Mouse (Mus musculus) skeletal muscle tissue, adult 2 months (tissue): ENCODE data around the gene Wwc2.

ENCODE experiments used
- DNase-seq: peaks from one replicate; pipeline ENCODE4 v3.0.0-alpha.2; 2012; ENCODE audit warnings: low read depth, low spot score

Wwc2 gene

DNA sequence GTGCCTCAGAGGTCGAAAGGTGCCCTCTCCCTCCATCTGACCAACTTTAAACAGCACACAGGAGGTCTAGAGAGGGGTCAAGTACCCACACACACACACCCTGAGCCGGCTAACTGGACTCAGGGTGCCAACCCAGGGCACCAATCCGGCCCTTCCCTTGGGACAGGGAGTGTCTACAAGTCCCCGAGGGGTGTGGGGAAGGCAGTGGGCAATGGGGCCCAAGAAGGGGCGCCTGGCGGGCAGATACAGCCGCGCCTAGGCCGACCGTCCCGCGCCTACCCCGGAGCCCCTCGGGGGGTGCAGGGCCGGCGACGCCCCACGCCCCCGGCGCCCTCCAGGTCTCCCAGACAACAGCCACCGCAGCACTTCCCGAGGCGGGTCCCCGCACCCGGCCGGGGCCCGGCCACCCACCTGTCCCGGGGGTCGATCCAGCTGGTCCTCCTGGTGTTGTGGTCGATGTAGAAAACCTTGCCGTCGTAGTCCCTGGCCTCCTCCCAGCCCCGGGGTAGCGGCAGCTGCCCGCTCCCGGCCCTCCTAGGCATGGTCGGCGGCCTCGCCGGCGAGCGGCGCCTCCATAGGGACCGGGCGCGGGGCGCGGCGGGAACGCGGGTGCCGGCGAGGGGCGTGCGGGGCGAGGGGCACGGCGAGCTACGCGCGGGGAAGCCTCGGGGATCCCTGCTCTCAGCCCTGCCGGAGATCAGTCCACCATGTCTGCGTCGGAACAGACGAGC, 904 bp downstream of the Wwc2 start:
- peak; percentile 18 for DNase-seq

DNA sequence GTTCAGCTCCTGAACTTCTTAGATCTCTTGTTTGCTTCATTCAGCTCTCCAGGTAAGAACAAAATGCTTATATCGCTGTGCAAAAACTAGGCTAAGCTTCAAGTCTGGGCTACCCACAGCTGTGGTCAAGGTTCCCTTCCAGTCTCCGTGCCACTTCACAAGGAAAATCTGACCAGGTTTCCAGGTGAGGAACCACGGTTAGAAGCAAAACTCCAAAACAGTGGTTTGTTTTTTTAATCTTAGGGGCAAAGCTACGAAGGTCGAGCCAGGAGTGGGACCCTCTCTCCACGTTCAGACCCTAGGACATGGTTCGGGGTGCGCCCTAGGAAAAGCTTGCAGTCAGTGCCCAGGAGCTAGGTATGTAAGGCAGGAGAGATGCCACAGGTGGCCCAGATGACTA, 1.5 kb downstream of the Wwc2 start:
- DNase-seq, result no peak

DNA sequence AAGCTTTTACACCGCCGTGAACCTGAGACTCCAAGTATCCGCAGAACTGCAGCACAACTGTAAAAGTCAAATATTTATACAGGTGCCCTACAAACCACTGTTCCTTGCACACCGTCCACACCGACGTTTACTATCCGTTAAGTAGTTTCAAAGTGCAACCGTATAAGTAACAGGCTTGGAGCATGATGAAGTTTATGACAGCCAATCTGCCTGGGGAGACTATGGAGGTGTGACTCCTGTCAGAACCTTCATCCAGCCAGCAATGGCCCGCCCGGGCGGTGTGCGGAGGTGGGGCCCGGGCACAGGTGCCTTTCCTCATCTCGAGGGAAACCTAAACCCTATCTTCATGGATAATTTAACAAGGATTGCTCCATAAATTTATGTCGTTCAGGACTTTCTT, 2.6 kb downstream of the Wwc2 start:
- no peak for DNase-seq

DNA sequence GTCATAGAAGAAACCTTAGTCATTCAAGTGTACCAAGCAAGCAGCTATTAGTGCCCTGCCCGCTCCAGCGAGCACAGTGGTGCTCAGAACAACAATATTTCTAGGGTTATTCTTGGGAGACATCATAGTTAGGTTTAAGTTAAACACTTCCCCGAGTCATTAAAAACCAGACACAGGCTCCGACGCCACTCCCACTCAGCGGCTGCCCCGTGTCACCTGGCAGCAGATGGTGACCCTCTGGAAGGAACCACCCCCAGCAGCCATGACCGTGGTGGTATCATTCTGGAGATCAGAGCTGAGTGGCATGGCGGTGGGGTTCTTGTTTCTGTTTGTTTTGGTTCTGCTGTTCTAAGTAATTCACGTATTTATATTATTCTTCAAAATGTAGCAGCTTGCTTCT, 5.1 kb downstream of the Wwc2 start:
- no peak for DNase-seq

DNA sequence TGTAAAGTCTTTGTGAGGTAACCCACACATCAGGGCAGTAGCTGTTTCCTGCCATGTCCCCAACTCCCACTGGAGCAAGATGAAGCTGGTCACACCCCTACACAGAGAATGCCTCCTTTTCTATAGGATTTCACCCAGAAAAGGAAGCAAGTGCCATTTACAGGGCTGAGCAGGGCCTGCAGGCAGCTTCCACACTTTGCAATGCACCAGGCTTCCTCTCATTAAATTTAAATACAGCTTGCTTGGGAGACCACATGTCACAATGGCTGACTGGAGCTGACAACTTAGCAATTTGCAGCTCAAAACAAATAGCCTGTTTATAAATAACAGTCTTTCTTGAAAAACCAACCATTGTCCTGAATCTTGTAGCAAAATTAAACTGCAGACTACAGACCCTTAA, 5.5 kb downstream of the Wwc2 start:
- no peak for DNase-seq

DNA sequence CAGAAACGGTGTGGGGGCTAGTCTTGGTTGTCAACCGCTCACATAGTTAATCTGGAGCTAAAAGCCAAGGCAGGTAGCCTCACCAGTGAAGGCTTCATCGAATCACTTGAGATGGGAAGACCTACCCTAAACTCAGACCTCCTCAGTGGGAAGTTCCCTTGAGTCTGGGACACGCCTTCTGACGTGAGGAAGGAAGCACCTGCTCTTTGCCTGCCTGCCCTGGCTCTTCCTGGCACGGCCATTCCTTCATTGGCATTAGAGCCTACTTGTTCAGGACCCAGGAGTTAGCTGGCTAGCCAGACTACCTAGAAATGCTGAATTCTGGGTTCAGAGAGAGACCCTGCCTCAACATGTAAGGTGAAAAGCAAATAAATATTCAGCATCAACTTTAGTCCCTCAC, 9.6 kb downstream of the Wwc2 start:
- no peak for DNase-seq

DNA sequence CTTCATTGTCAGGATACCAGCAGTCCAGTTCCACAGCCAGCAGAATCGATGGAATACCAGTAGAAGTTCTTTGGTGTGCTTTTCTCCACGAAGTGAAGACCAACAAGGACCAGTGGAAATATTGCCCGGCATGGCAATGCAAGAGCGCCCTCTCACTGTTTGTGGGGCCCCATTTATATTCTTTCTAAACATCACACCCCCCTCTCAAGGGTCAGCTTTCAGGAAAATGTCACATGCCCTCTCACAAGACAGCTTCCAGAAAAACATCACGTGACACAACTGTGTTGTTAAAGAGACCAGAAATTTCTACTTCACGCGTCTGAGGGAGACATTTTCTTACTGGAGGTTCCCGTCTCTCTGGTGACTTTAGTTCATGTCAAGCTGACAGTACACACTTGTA, 10.8 kb downstream of the Wwc2 start:
- no peak for DNase-seq

DNA sequence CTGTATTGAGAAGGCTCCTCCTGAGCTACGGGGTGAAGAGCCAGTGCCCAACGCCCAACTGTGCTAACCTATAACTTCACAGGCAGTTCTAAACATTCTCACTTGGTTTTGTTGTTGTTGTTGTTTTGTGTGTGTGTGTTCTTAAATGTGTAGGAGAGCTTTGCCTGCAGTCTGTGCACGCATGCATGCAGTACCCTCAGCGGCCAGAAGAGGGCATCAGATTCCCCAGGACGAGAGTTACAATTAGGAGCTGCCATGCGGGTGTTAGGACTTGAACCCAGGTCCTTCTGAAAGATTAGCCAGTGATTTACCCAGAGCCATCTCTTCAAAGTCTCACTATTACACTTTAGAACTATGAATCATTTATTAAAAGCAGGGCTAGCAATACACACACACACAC, 12.0 kb downstream of the Wwc2 start:
- DNase-seq, result no peak

DNA sequence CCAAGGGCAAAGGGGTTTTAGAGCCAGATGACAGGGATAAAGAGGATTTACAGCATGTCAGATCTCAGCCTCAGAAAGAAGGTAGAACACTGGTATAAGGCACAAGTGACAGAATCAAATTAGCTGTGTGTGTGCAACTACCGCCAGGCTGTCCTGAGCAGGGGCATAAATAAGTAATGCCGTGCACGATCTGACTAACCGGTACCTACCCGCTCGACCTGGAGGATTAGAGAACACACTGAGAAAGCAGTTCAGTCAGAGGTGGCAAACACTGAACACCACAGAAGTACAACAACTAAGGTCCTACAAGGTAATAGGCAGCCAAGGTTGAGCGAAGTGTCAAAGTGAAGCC, 15.8 kb downstream of the Wwc2 start:
- no peak for DNase-seq

DNA sequence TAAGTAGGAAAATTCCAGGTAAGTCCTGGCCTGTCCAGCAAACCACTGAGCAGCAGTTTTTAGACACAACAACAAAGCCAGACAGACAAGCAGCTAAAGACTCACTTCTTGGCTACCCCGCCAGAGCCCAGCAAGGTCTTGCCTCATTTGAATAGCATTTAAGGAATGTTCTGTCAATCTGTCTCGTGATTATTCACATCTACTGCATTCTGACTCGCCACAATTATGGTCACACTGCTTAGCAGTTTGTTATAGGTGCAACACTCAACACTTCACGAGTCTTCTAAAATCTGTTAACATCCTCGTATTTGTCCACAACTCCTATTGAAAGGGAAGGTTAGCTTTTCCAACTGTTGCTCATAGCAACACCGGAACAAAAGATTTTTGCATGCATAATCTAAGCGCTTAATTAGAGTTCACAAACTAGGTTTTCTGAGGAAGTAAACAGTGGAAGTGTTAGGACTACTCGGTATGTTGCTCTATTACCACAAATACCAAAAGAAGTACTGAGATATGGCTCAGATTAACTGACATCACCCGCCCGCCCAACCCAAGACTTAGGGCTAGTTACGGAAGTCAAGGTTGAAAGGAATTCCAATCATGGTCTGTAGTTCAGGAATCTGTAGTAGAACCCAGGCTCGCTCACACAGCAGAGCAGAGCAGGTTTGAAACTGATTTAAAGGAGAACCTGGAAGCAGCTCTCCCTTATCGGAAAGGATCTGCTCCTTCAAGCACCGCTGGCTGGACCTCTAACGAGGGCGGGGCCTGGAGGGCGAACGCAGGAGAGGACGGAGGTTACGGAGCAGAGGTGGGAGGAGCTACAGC, 16.4 kb downstream of the Wwc2 start:
- DNase-seq, result peak; percentile 45

DNA sequence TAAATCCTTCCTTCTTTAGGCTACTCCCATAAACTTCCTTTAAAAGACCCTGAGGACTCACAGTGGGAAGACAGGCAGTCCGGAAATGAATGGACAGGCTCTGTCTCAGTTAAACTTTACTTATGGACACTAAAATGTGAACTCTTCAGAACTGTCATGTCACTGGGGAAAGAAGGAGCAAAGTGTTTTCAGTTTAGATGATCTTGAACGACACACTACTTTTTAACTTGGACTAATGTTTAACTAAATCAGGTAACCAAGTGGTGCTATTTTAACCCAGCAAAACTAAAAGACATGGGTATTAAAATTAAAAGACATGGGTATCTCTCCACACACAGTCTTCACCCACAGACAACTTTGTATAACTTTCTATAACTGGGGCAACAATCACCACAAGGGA, 19.6 kb downstream of the Wwc2 start:
- DNase-seq, result no peak

DNA sequence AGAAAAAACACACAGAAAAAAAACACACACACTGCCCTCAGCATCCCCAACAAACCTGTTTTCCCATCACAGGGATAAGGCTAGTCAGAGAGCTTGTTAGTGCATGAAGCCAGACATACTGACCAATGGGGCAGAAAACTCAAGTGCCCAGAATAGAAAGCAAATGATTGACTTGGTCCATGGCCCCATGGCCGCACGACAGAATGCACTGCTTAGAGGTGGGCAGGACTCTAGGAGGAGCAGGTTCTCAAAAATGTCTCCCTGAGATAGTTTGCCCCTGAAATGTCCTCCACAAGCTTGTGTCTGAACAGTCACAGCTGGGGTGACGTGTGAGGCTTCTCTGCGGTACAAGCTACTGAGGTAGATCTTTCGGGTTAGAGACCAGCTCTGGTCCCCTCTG, 20.1 kb downstream of the Wwc2 start:
- no peak for DNase-seq

DNA sequence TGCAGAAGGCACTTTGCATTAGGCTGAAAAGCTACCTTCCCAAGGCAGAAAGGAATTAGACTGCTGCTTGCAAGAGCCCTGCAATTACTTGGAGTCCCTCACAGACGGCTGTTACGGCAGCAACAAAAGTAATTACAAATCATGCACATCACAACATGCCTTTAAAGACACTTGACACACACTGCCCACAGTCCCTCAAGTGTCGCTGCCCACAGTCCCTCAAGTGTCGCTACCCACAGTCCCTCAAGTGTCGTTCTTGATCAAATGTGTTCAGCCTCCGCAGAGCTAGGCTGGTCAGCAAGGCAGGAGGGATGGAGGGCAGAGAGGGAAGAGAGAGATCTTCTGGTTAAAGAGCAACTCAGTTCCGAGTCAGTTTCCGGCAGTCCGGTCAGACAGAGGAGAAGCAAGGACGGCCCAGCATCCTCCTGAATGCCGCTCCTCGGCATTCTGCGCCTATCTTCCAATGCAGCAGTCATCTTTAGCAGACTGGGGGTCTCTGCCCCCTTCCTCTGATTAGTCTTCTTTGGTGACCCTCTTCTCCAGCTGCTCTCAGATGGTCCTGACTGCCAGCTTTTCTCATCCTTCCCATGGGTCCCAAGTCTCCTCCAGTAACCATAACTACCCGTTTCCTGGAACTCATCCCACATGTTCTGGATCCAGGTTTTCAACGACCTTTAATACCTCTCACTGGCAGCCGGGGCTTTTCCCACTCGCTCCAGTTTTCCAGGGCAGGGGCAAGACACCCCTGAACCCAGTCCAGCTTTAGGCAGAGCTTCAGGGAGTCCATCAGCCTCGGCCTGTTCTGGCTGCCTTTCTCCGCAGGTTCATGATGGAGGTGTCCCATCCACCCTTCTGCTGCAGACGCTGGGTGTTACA, 23.4 kb downstream of the Wwc2 start:
- no peak for DNase-seq

DNA sequence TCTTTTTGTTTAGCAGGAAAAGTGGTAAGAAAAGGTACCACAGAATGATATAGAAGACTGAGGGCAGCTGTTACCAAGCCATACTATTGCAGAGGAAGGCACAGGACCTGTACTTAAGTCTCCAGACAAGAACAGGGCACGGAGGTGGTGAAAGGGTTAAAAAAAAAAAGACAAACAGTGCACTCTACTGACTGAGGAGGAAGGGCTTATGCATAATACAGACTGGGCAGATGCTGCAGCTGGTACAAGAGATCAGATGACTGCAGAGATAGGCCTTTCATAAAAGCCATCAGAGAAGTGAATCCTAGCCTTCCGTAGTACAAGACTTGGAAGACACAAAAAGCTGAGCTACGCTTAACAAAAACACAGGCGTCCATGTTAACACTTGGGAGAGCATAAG, 28.2 kb downstream of the Wwc2 start:
- DNase-seq, result no peak

DNA sequence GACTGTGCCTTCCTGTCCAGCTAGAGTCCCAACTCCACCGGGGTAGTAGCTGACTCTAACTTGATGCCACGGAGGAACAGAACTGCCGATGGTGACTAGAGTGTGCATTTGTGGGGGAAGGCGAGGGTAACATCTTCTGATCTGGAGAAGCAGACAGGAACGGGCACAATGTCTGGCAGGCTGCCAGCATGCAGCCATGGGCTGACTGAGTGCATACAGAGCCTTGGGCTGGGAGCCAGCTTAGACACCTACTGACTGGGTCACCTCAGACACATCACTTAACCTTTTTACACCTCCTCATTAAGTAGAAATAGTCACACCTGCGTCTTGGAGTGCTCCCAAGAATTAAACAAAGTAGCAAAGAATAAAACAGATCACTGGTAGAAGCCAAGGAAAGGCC, 28.7 kb downstream of the Wwc2 start:
- no peak for DNase-seq

DNA sequence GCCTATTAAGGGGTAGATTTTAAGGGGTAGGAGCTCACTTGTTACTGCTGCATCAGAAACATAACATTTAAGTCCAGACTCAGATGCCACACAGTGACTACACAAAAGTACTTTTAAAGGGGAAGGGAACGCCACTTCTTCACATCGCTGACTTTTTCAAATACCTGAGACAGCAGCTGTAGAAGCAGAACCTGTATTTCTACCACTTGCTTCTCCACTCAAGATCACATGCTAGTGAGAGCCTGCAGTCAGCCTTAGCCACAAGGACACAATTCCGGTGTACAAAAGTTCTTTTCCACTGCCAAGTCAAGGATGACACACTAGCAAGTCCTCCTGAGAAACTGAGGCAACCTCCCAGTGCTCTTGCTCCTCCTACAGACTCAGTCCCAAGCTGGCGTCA, 33.2 kb downstream of the Wwc2 start:
- DNase-seq, result no peak

DNA sequence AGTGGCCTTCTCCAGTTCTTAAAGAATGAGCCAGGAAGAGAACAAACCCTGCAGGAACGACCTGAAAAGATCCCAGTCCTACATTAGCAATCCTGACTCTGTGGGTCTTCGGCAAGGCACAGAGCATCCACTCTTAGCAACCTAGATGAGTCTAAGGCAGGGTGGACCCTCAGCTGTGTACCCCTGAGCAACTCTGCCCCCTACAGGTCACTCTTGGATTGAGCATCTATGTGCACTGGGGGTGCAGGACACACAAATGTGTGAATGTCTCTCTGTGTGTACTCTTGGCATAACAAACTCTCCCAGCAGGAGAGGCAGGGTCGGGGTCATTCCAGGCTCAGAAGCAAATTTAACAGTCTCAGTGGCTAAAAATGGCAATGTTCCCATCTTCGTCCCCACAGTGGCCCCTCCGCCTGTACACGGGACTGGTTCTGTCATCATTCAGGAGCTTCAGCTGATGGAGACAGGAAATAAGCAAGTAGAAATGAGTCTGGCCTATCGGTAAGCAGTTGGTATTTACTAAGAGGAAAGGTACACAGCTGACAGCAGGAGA, 39.3 kb downstream of the Wwc2 start:
- no peak for DNase-seq

DNA sequence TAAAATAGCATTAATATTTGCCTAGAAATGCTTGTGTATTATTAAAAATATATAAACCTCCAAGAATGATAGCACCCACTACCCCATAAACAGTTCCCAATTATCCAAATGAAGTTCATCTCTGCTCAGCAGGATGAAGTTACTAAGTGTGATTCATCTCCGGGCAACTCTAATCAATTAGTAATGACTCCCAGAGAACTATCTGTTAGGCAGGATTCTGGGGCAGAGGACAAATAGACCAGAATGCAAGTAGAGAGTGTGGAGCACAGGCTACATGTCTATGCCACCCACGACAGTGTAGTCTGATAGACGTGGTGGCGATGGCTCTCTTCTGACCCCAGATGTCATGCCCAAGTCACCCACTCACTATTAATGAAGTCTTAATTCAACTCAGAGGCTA, 41.9 kb downstream of the Wwc2 start:
- DNase-seq, result no peak

DNA sequence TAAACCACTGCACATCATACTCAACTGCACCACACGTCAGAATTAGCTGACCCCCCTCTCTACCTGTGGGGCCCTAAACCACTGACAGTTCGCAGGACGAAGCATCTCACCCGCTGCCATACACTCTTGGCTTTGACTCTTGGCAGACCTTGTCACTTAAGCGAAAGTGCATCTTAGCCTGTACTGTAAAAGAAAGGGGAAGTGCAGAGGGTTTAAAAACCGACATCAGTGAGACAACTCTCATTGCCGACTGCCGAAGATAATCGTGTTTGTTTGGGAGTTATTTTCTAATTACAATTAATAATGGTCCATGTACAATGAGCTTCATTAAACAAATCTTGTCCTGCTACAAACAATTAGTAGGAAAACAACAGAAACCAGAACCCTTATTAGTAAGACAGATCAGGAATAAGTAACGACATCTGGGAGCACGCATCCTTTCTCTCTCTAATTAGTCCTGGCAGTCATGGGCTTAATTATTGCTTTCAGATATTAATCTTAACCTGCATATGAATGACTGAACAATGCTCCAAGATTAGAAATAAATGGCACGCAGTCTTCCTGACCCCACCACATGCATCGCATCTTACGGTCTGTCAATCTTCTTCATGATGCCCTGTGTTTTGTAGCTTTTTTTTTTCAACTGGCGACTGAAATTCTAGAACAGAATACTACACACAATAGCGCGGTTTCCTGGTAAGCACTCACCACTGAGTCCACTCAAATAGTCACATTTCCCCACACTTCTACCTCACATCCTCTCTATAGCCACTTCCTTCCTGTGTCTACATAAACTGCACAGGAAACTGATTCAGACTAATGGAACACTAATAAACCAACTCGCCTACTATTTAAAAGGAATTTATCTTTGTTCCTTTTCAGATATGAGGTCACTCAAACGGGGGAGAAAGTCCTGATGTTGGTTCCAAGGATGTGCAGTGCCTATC, 42.8 kb downstream of the Wwc2 start:
- no peak for DNase-seq

DNA sequence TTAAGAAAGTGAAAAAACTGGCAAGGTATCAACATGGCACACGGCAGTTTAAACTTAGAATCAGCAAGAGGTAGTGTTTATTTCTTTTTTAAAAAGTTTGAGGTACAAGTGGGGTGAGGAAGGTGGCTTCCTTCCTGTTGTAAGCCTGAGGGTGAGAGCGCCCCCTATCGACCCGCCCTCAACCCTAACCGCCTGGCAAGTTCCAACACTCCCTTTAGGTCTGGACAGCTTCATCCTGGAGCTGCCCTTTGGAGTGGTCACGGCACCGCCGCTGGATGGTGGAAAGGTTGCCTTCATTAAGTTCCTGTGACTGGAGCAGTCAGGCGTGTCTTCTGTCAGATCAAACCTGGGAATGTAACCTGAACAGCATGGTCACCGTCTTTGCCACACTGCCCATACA, 47.7 kb downstream of the Wwc2 start:
- DNase-seq, result no peak

DNA sequence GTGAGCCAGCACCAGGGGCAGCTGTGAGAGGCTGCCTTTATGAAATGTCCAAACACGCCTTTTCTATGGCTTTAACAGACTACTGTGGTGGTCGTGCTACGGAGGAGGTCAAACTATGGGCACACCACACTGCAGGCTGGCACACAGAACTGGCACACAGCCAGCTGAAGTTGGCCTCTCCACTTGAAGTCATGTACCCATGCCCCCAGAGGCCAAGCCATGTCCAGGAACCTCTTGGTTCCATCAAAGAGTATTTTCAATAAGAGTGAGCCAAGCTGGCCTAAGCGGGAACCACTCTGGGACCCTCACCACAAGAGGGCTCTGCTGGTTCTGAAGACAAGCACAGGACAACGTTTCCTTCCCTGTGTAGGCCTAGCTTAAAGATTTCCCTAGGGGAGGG, 49.7 kb downstream of the Wwc2 start:
- no peak for DNase-seq
